Mouse (Mus musculus): ENCODE results near the gene Zfyve21.
A peak's percentile ranks its signal among the peaks of the same experiment; 100 is the strongest.

The Zfyve21 gene

GRCm38 (mm10) chr12:111845953-111846352 is 32.0 kb downstream of the Zfyve21 start:
- no peak for DNase-seq

GRCm38 (mm10) chr12:111846815-111847214 is 32.8 kb downstream of the Zfyve21 start:
- DNase-seq, result no peak

GRCm38 (mm10) chr12:111848300-111848798 is 34.4 kb downstream of the Zfyve21 start:
- no peak for DNase-seq

- DNase-seq, result no peak
Observed at GRCm38 (mm10) chr12:111851235-111851634, 37.3 kb downstream of the Zfyve21 start.

GRCm38 (mm10) chr12:111851745-111852144 is 37.8 kb downstream of the Zfyve21 start:
- DNase-seq, result no peak

- no peak for DNase-seq
Observed at GRCm38 (mm10) chr12:111853011-111853436, 39.1 kb downstream of the Zfyve21 start.

GRCm38 (mm10) chr12:111853546-111853945 is 39.6 kb downstream of the Zfyve21 start:
- no peak for DNase-seq

GRCm38 (mm10) chr12:111855448-111855847 is 41.5 kb downstream of the Zfyve21 start:
- no peak for DNase-seq

GRCm38 (mm10) chr12:111864206-111864824 is 50.3 kb downstream of the Zfyve21 start:
- DNase-seq, result no peak

- no peak for DNase-seq
Observed at GRCm38 (mm10) chr12:111869806-111870205, 55.8 kb downstream of the Zfyve21 start.

- no peak for DNase-seq
Observed at GRCm38 (mm10) chr12:111870811-111871210, 56.8 kb downstream of the Zfyve21 start.

GRCm38 (mm10) chr12:111872079-111872478 is 58.1 kb downstream of the Zfyve21 start:
- DNase-seq, result no peak

GRCm38 (mm10) chr12:111874601-111875140 is 60.7 kb downstream of the Zfyve21 start:
- no peak for DNase-seq

- DNase-seq, result no peak
Observed at GRCm38 (mm10) chr12:111875499-111875898, 61.5 kb downstream of the Zfyve21 start.

GRCm38 (mm10) chr12:111878213-111878612 is 64.2 kb downstream of the Zfyve21 start:
- DNase-seq, result peak; percentile 64 to 83
